Mouse (Mus musculus) MEL (cell line): ENCODE data around the gene Cacna1h. TPM values are rescaled to one million over a fixed set of nuclear protein-coding genes. Genes with fewer than 3 reads are reported as not detected.

Experiments used
- DNase-seq: peaks from one replicate; pipeline ENCODE4 v3.0.0; 2011; ENCODE audit warnings: low read depth, low spot score
- H3K27ac ChIP-seq: 2 replicates; pipeline ENCODE4 v1.5.1; 2012; ENCODE audit warnings: low read depth, mild to moderate bottlenecking, control low read depth, low read length, moderate library complexity; ENCODE audit not compliant: control insufficient read depth
- H3K27me3 ChIP-seq, 2 experiments: fragments of 150-350 bp in 1 of 2; sonication (generic) in 1 of 2; 2 replicates each; pipeline ENCODE4 v1.6.1; 2012; ENCODE audit warnings: low read length in 2 of 2, mild to moderate bottlenecking in 2 of 2, improper control_type of control experiment in 1 of 2, moderate library complexity in 1 of 2; ENCODE audit not compliant: insufficient read depth in 2 of 2, control insufficient read depth in 1 of 2
- H3K36me3 ChIP-seq, 2 experiments: 2 replicates each; pipeline ENCODE4 v1.6.1; 2012 to 2014; ENCODE audit warnings: low read length in 2 of 2, improper control_type of control experiment in 1 of 2, inconsistent platforms in 1 of 2, mild to moderate bottlenecking in 1 of 2; ENCODE audit not compliant: insufficient read depth in 2 of 2, control insufficient read depth in 1 of 2
- H3K4me1 ChIP-seq, 2 experiments: fragments of 150-350 bp in 1 of 2; sonication (generic) in 1 of 2; 2 replicates each; pipeline ENCODE4 v1.6.1; 2012; ENCODE audit warnings: low read length in 2 of 2, improper control_type of control experiment in 1 of 2, mild to moderate bottlenecking in 1 of 2; ENCODE audit not compliant: insufficient read depth in 2 of 2, control insufficient read depth in 1 of 2
- H3K4me3 ChIP-seq, 2 experiments: fragments of 150-350 bp in 1 of 2; sonication (generic) in 1 of 2; 2 replicates each; pipeline ENCODE4 v1.5.1; 2012; ENCODE audit warnings: low read depth in 2 of 2, low read length in 2 of 2, mild to moderate bottlenecking in 2 of 2, moderate library complexity in 2 of 2, control low read depth in 1 of 2, improper control_type of control experiment in 1 of 2; ENCODE audit not compliant: control insufficient read depth in 1 of 2, insufficient read depth in 1 of 2
- H3K79me2 ChIP-seq: 2 replicates; pipeline ENCODE4 v1.6.1; 2012; ENCODE audit warnings: mild to moderate bottlenecking, low read length, moderate library complexity; ENCODE audit not compliant: control insufficient read depth, poor library complexity, insufficient read depth
- H3K9ac ChIP-seq: 2 replicates; pipeline ENCODE4 v1.6.1; 2012; ENCODE audit warnings: low read depth, mild to moderate bottlenecking, control low read depth, low read length, moderate library complexity; ENCODE audit not compliant: control insufficient read depth, poor library complexity, severe bottlenecking
- H3K9me3 ChIP-seq: fragments of 150-350 bp; sonication (generic); replicated peaks from 2 replicates; pipeline ENCODE4 v1.6.1; 2012; ENCODE audit warnings: mild to moderate bottlenecking, low read length, improper control_type of control experiment, moderate library complexity; ENCODE audit not compliant: insufficient read depth
- CHD1 ChIP-seq: IDR thresholded peaks from 2 replicates; pipeline ENCODE4 v1.6.1; 2012; ENCODE audit warnings: low read depth, mild to moderate bottlenecking, inconsistent platforms, low read length, improper control_type of control experiment
- E2F4 ChIP-seq: IDR thresholded peaks from 2 replicates; pipeline ENCODE4 v1.6.1; 2011; ENCODE audit warnings: low read depth, low read length, improper control_type of control experiment, borderline replicate concordance
- GABPA ChIP-seq: IDR thresholded peaks from 2 replicates; pipeline ENCODE4 v1.6.1; 2012; ENCODE audit warnings: low read depth, mild to moderate bottlenecking, inconsistent platforms, low read length, improper control_type of control experiment, moderate library complexity
- JUND ChIP-seq: IDR thresholded peaks from 2 replicates; pipeline ENCODE4 v1.6.1; 2011; ENCODE audit warnings: low read depth, mild to moderate bottlenecking, improper control_type of control experiment, low read length
- MEF2A ChIP-seq: IDR thresholded peaks from 2 replicates; pipeline ENCODE4 v1.6.1; 2014; ENCODE audit warnings: low read depth, mild to moderate bottlenecking, inconsistent platforms, low read length, improper control_type of control experiment; ENCODE audit not compliant: poor library complexity, insufficient replicate concordance, severe bottlenecking; ENCODE audit errors: extremely low read depth
- MYB ChIP-seq: IDR thresholded peaks from 2 replicates; pipeline ENCODE4 v1.6.1; 2011; ENCODE audit warnings: mild to moderate bottlenecking, low read depth, low read length, improper control_type of control experiment
- NELFE ChIP-seq: IDR thresholded peaks from 2 replicates; pipeline ENCODE4 v1.6.1; 2011; ENCODE audit warnings: low read depth, low read length, improper control_type of control experiment
- SIN3A ChIP-seq: IDR thresholded peaks from 2 replicates; pipeline ENCODE4 v1.6.1; 2012; ENCODE audit warnings: low read length, improper control_type of control experiment, inconsistent platforms
- TCF12 ChIP-seq: IDR thresholded peaks from 2 replicates; pipeline ENCODE4 v1.6.1; 2014; ENCODE audit warnings: low read depth, mild to moderate bottlenecking, inconsistent platforms, low read length, improper control_type of control experiment, moderate library complexity
- USF1 ChIP-seq: IDR thresholded peaks from 2 replicates; pipeline ENCODE4 v1.6.1; 2014; ENCODE audit warnings: low read depth, mild to moderate bottlenecking, inconsistent platforms, low read length, improper control_type of control experiment, moderate library complexity
- USF2 ChIP-seq, 2 experiments: IDR thresholded peaks; 2 replicates each; pipeline ENCODE4 v1.6.1; 2011 to 2012; ENCODE audit warnings: improper control_type of control experiment in 2 of 2, low read length in 2 of 2, borderline replicate concordance in 1 of 2, inconsistent platforms in 1 of 2, low read depth in 1 of 2, mild to moderate bottlenecking in 1 of 2; ENCODE audit not compliant: insufficient read depth in 1 of 2
- ZKSCAN1 ChIP-seq: IDR thresholded peaks from 2 replicates; pipeline ENCODE4 v1.6.1; 2012; ENCODE audit warnings: low read depth, mild to moderate bottlenecking, inconsistent platforms, low read length, improper control_type of control experiment, moderate library complexity
- ZMIZ1 ChIP-seq: IDR thresholded peaks from 2 replicates; pipeline ENCODE4 v1.6.1; 2012; ENCODE audit warnings: low read depth, mild to moderate bottlenecking, inconsistent platforms, low read length, improper control_type of control experiment, moderate library complexity
- polyA plus RNA-seq, 2 experiments: library from polyadenylated mRNA; stranded (reverse) in 1 of 2; unstranded in 1 of 2; fragments of >175 nt in 1 of 2; fragments of >200 nt in 1 of 2; gene quantifications; 2 replicates each; pipeline versions ENCODE4 v1.2.1 to v1.2.4; 2012; ENCODE audit warnings: low replicate concordance in 2 of 2, low read depth in 1 of 2; ENCODE audit not compliant: insufficient read length in 2 of 2, insufficient read depth in 1 of 2, missing spikeins in 1 of 2
- total RNA-seq: library from RNA; depleted of rRNA; stranded (reverse); fragments of 300-350 nt; gene quantifications from 2 replicates; pipeline ENCODE4 v1.2.3, GENCODE M21; 2012

Cacna1h gene
- total and polyA plus RNA-seq, 3 experiments, result 0.25 to 0.31 TPM; not detected in 1

DNA sequence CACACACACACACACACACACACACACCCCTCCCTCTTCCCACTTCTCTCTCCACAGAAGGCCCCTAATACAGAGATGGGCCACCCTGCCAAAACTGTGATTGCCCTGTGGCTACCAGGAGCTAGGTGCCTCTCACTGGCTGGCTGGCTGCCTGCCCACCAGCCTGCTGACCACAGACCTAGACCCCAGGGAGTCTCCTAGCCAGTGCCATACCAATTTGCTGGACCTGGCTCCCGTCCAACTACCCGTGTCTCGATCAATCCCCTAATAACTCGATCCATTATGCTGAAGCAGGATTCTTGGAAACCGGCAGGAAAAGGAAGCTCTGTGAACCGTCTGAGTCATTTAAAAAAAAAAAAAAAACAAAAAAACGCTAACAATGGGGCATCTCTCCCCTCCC is 22.8 kb downstream of the Cacna1h start:
- no peaks in the 10 kb centered on the region for H3K79me2 ChIP-seq
- H3K9ac ChIP-seq, result no peak overlapping the region
- no peak overlapping the region for H3K4me3 ChIP-seq
- TF ChIP-seq USF1 (no peak), MYB (no peak), CHD1 (no peak), USF2 (IDR thresholded peaks at IDR 0.05; ENCODE audit: borderline replicate concordance in 1 of 2, insufficient read depth in 1 of 2, low read depth in 1 of 2, low read length in 2 of 2) (no peak), SIN3A (no peak), MEF2A (no peak), ZMIZ1 (no peak), GABPA (no peak)
- TF ChIP-seq, all 39 proteins: peak for 0
- no peaks in the 10 kb centered on the region for H3K4me1 ChIP-seq
- H3K27me3 ChIP-seq, result no peaks in the 10 kb centered on the region
- H3K9me3 ChIP-seq, result no peaks in the 10 kb centered on the region
- H3K27ac ChIP-seq, result no peak overlapping the region
- DNase-seq, result no peak
- no peaks in the 10 kb centered on the region for H3K36me3 ChIP-seq

DNA sequence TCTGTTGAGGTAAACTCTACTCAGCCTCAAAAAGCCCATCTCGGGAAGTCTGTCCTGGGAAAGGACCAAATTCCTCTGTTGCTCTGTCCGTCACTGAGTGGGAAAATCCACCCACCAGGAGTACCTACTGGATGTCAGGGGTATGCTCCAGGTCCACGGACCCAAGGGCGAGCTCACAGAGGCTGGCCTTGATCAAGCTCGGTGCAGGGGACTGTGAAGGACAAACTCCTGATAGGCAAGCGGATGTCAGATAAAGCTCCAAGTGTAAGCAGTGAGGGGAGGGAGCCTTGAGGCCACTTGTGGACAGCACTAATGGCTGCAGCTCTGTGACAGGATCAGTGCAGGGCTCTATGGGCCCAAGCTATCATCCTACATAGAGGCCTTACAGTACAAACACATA is 23.4 kb downstream of the Cacna1h start:
- no peak for TF ChIP-seq SIN3A
- TF ChIP-seq JUND, result no peak
- no peak for TF ChIP-seq GABPA
- TF ChIP-seq MYB, result no peak
- no peak for TF ChIP-seq ZMIZ1
- no peak for TF ChIP-seq MEF2A
- TF ChIP-seq ZKSCAN1, result no peak
- TF ChIP-seq E2F4, result no peak
- TF ChIP-seq TCF12, result no peak
- TF ChIP-seq USF2 (IDR thresholded peaks at IDR 0.05; ENCODE audit: borderline replicate concordance in 1 of 2, insufficient read depth in 1 of 2, low read depth in 1 of 2, low read length in 2 of 2), result no peak
- no peaks in the 10 kb centered on the region for H3K27me3 ChIP-seq
- no peak overlapping the region for H3K9ac ChIP-seq
- no peaks in the 10 kb centered on the region for H3K4me1 ChIP-seq
- H3K4me3 ChIP-seq, result no peak overlapping the region
- DNase-seq, result no peak
- no peaks in the 10 kb centered on the region for H3K79me2 ChIP-seq
- H3K36me3 ChIP-seq, result no peaks in the 10 kb centered on the region
- H3K27ac ChIP-seq, result no peak overlapping the region
- H3K9me3 ChIP-seq, result no peaks in the 10 kb centered on the region

DNA sequence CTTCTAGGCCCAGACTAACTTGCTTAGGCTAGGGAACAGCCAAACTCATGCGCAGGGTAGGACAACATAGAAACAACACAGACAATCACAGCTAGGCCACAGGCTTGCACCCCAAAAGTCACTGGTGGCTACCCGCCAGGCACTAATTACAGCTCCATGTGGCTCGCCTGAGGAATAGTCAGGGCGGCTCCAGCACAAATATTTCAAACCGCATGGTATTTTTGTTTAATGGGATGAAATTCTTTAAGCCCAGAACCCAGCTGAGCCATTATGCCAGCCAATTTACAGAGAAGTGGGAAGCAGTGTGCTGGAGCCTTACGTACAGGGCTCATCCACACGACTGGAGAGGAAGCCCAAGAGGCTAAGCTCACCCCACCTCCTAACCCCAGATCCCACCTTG is 24.0 kb downstream of the Cacna1h start:
- Histone ChIP-seq H3K4me3 (no peak overlapping the region), H3K9ac (no peak overlapping the region), H3K9me3 (no peaks in the 10 kb centered on the region), H3K27ac (no peak overlapping the region), H3K36me3 (no peaks in the 10 kb centered on the region), H3K4me1 (no peaks in the 10 kb centered on the region), H3K27me3 (no peaks in the 10 kb centered on the region), H3K79me2 (no peaks in the 10 kb centered on the region)
- TF ChIP-seq NELFE (no peak), MEF2A (no peak)
- DNase-seq, result no peak
